Mouse (Mus musculus) olfactory bulb, adult 2 months (tissue): Measurements from ENCODE around the gene Dkkl1.

Experiments
- CTCF ChIP-seq: fragments of 200-500 bp; IDR thresholded peaks from 2 replicates; pipeline ENCODE4 v1.5.1; 2012; ENCODE audit warnings: low read depth, mild to moderate bottlenecking, low read length, moderate library complexity; ENCODE audit not compliant: insufficient read depth
- POLR2A ChIP-seq: fragments of 200-500 bp; IDR thresholded peaks from 2 replicates; pipeline ENCODE4 v1.6.1; 2012; ENCODE audit warnings: mild to moderate bottlenecking, low read depth, low read length, moderate library complexity; ENCODE audit not compliant: insufficient read depth

GRCm38 (mm10) chr7:45253806-45254205, 41.9 kb upstream of the Dkkl1 start:
- TF ChIP-seq POLR2A, result no peak
- TF ChIP-seq CTCF, result no peak
